ENCODE assay signal across 9 mouse cellular contexts in the genomic region with DNA sequence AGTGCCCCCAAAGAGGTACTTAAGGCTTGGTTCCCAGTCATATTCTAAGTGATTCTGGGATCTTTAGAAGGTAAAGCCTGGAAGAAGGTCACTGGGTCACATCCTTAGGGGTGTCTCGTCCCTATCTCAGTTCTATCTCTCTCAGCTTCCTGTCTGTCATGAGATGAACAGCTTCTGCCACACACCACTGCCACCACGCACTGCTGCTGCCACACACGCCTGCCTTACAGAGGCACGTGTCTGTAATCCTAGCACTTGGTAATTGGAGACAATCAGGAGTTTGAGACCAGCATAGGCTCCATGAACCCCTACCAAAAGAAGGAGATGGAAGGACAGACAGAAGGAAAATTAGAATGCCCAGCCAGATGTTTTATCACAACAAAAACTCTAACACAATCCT.
"Had no signal": no experiment of that assay in that cellular context is flagged by ENCODE, and none has a peak within 500 bp of the region (broad histone marks: within the 10 kb centered on the region; RNA-seq: fewer than 3 reads in every experiment).

No protein-coding gene starts in this region.

- H3K27ac ChIP-seq: left cerebral cortex, adult 2 months; limb, embryonic 10.5 days; liver, embryonic 12.5 days; midbrain, embryonic 10.5 days; neural tube, embryonic 12.5 days; stomach, embryonic 15.5 days had no signal

- H3K36me3 ChIP-seq: neural tube, embryonic 12.5 days; stomach, embryonic 15.5 days had no signal

- DNase-seq: kidney, postnatal 10 days; midbrain, embryonic 14.5 days; right cerebral cortex, postnatal 4 days had no signal

- H3K9me3 ChIP-seq: limb, embryonic 10.5 days; neural tube, embryonic 12.5 days; stomach, embryonic 15.5 days had no signal

- H3K4me2 ChIP-seq: liver, embryonic 12.5 days; neural tube, embryonic 12.5 days; stomach, embryonic 15.5 days had no signal

- H3K27me3 ChIP-seq: liver, embryonic 12.5 days; neural tube, embryonic 12.5 days; stomach, embryonic 15.5 days had no signal

- H3K4me3 ChIP-seq: left cerebral cortex, adult 2 months; limb, embryonic 10.5 days; liver, embryonic 12.5 days; midbrain, embryonic 10.5 days; neural tube, embryonic 12.5 days; stomach, embryonic 15.5 days had no signal

- H3K9ac ChIP-seq: liver, embryonic 12.5 days; neural tube, embryonic 12.5 days; stomach, embryonic 15.5 days had no signal

- H3K4me1 ChIP-seq: neural tube, embryonic 12.5 days had no signal
